Mouse (Mus musculus): Measurements from ENCODE around the gene Mitf.

DNA sequence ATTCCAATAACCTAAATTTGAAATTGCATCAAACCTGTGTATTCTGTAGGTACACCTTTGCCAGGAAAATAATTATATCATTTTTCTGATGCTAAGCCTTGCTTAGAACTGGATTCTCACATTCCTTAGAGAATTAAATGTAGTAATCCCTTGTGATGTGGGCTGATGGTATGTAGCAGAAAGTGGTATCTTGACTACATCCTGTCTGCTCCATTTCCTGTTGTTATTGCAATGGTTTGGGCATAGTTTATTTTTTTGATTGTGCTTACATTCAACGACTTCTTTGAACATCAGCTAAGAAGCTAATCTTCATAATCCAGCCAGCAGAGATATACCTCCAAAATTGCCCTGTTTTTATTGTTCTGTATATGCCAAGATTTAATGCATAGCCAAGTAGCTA, 217.0 kb downstream of the Mitf start:
- TF ChIP-seq CTCF (IDR thresholded peaks at IDR 0.05; ENCODE audit: low read depth, low read length) (no peak), GATA1 (IDR thresholded peaks at IDR 0.05; ENCODE audit: borderline replicate concordance, low read length) (no peak), TAL1 (conservative IDR thresholded peaks at IDR 0.05; ENCODE audit: low read depth, low read length) (no peak)
